Mouse (Mus musculus) intestine, embryonic 14.5 days (tissue): ENCODE measurements around the gene Vav3. TPM values are rescaled to one million over a fixed set of nuclear protein-coding genes. Genes with fewer than 3 reads are reported as not detected.

Experiments
- ATAC-seq: fragments of 200-750 bp; cut with Nextera tagmentation; replicated peaks from 2 replicates; pipeline ENCODE4 v1.8.0; 2017; ENCODE audit warnings: low read depth, moderate number of reproducible peaks, moderate TSS enrichment, moderate library complexity; ENCODE audit not compliant: low FRiP score, low TSS enrichment
- DNase-seq: peaks from one replicate; pipeline ENCODE4 v3.0.0-alpha.2; 2018; ENCODE audit warnings: low spot score
- H3K27ac ChIP-seq: fragments of 300-500 bp; sonication (generic); 2 replicates; pipeline ENCODE4 v1.5.1; 2014; ENCODE audit warnings: low read depth, mild to moderate bottlenecking, control low read depth
- H3K27me3 ChIP-seq: fragments of 300-500 bp; sonication (generic); replicated peaks from 2 replicates; pipeline ENCODE4 v1.6.1; 2014; ENCODE audit warnings: low read length, control low read depth; ENCODE audit not compliant: control insufficient read depth, insufficient read depth
- H3K36me3 ChIP-seq: fragments of 300-500 bp; sonication (generic); 2 replicates; pipeline ENCODE4 v1.6.1; 2014; ENCODE audit warnings: low read length, control low read depth; ENCODE audit not compliant: control insufficient read depth, insufficient read depth
- H3K4me1 ChIP-seq: fragments of 300-500 bp; sonication (generic); replicated peaks from 2 replicates; pipeline ENCODE4 v1.6.1; 2014; ENCODE audit warnings: low read length, control low read depth, mixed read lengths; ENCODE audit not compliant: control insufficient read depth, insufficient read depth
- H3K4me2 ChIP-seq: fragments of 300-500 bp; sonication (generic); 2 replicates; pipeline ENCODE4 v1.6.1; 2014; ENCODE audit warnings: low read length
- H3K4me3 ChIP-seq: fragments of 300-500 bp; sonication (generic); 2 replicates; pipeline ENCODE4 v1.5.1; 2014; ENCODE audit warnings: low read depth, low read length, control low read depth, mixed read lengths
- H3K9ac ChIP-seq: fragments of 300-500 bp; sonication (generic); 2 replicates; pipeline ENCODE4 v1.6.1; 2014; ENCODE audit warnings: mild to moderate bottlenecking, low read length
- H3K9me3 ChIP-seq: fragments of 300-500 bp; sonication (generic); 2 replicates; pipeline ENCODE4 v1.6.1; 2016; ENCODE audit warnings: low read length, control low read depth; ENCODE audit not compliant: control insufficient read depth
- WGBS: fragments of 180-500 bp; shearing (Covaris S2); extraction: QIAGEN DNeasy Blood & Tissue Kit; methylation state at CpG from one replicate; pipeline ENCODE4 v1.1.7; 2014; 5-methylcytosine and 5-hydroxymethylcytosine counted together
- polyA plus RNA-seq: library from polyadenylated mRNA; unstranded; fragments of >200 nt; fragmentation: Nextera tagmentation; extraction: Ambion mirVana; gene quantifications from 2 replicates; pipeline ENCODE4 v1.2.1, GENCODE M21; 2014

The Vav3 gene
- polyA plus RNA-seq, 1 experiment from 2014 or later = 17.1 TPM

- ATAC-seq (no peak), DNase-seq (no peak)
- Histone ChIP-seq H3K9me3 (no peaks in the 10 kb centered on the region), H3K27ac (no peak overlapping the region), H3K27me3 (no peaks in the 10 kb centered on the region), H3K4me1 (no peaks in the 10 kb centered on the region), H3K4me2 (no peak overlapping the region), H3K36me3 (no peaks in the 10 kb centered on the region), H3K4me3 (no peak overlapping the region), H3K9ac (no peak overlapping the region)
- WGBS = 79% methylated on average over 6 of the region's 6 CpGs
Observed at GRCm38 (mm10) chr3:109463684-109464083, 123.2 kb downstream of the Vav3 start.

GRCm38 (mm10) chr3:109464600-109464999, 124.1 kb downstream of the Vav3 start:
- 69% methylated on average over 8 of the region's 8 CpGs for WGBS

DNA sequence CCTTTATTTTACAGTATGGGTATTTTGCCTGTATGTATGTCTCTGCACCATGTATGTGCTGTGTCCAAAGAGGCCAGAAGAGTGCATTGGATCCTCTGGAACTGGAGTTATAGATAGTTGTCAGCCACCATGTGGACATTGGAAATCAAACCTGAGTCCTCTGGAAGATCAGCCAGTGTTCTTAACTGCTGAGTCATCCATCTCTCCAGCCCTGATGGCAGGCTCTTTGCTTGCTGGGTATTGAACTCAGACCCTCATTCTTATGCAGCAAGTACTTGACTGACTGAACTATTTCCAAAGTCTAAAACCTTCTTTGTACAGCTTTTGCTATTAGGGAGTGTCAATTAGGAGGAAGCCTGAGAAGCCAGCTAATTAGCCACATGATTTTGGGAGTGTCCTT, 126.1 kb downstream of the Vav3 start:
- Histone ChIP-seq H3K9me3 (no peaks in the 10 kb centered on the region), H3K4me1 (no peaks in the 10 kb centered on the region), H3K4me3 (no peak overlapping the region), H3K27ac (no peak overlapping the region), H3K4me2 (no peak overlapping the region), H3K36me3 (no peaks in the 10 kb centered on the region), H3K27me3 (no peaks in the 10 kb centered on the region), H3K9ac (no peak overlapping the region)
- DNase-seq (no peak), ATAC-seq (no peak)

More at GRCm38 (mm10) chr3:109464600-109464999, 124.1 kb downstream of the Vav3 start:
- DNase-seq (no peak), ATAC-seq (no peak)
- Histone ChIP-seq H3K27ac (no peak overlapping the region), H3K9ac (no peak overlapping the region), H3K4me2 (no peak overlapping the region), H3K9me3 (no peaks in the 10 kb centered on the region), H3K27me3 (no peaks in the 10 kb centered on the region), H3K36me3 (no peaks in the 10 kb centered on the region), H3K4me3 (no peak overlapping the region), H3K4me1 (no peaks in the 10 kb centered on the region)

DNA sequence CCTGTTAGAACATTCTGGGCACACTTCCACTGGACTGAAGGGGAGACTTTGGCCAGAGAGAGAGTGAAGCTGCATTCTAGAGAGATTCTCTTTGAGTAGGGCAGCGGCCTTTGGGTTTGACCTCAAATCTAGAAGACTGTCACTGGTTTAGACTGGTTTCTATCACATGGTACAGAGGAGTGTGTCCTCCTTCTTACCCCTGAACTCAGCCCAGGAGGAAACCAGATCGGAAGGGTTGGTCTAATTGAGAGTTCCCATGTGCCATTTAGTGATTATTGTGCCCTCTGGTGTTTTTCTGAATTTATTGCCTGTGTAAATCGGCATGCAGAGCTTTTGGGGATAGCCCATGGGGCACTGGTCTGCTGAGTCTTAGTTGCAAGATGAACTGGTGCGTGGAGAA, 126.8 kb downstream of the Vav3 start:
- ATAC-seq (no peak), DNase-seq (no peak)
- Histone ChIP-seq H3K9me3 (no peaks in the 10 kb centered on the region), H3K36me3 (no peaks in the 10 kb centered on the region), H3K27me3 (no peaks in the 10 kb centered on the region), H3K4me3 (no peak overlapping the region), H3K27ac (no peak overlapping the region), H3K9ac (no peak overlapping the region), H3K4me1 (no peaks in the 10 kb centered on the region), H3K4me2 (no peak overlapping the region)
- WGBS = 55% methylated on average over 4 of the region's 4 CpGs

GRCm38 (mm10) chr3:109469465-109469864, 129.0 kb downstream of the Vav3 start:
- Histone ChIP-seq H3K4me3 (no peak overlapping the region), H3K9me3 (no peaks in the 10 kb centered on the region), H3K27me3 (no peaks in the 10 kb centered on the region), H3K4me1 (no peaks in the 10 kb centered on the region), H3K27ac (no peak overlapping the region), H3K9ac (no peak overlapping the region), H3K36me3 (no peaks in the 10 kb centered on the region), H3K4me2 (no peak overlapping the region)
- 73% methylated on average over 3 of the region's 3 CpGs for whole genome bisulfite sequencing
- ATAC-seq (no peak), DNase-seq (no peak)

DNA sequence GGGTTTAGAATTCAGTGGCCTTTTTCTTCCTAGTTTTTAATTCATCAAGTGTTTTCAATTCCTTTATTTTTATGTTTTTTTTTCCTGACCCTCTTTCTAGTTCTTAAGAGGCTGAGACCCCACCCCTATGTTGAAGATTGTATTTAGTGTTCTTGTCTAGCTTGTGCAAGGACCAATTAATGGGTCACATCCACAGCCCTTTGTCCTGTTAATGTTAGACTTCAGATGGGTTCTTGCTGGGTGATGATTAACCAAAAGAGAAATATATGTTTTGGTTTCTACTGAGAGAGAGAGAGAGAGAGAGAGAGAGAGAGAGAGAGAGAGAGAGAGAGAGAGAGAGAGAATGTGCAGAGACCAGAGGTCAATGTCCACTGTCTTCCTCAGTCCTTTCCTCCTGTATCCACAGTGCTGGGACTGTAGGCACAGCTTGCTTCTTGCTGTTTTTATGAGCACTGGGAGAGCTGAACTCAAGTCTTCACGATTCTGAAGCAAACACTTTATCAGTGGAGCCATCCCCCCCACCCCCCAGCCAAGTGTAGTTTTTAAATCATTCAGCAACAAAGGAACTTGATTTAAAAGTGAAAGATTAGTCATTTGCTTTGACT, 130.3 kb downstream of the Vav3 start:
- Histone ChIP-seq H3K27me3 (no peaks in the 10 kb centered on the region), H3K4me2 (no peak overlapping the region), H3K9ac (no peak overlapping the region), H3K27ac (no peak overlapping the region), H3K4me3 (no peak overlapping the region), H3K9me3 (no peaks in the 10 kb centered on the region), H3K4me1 (no peaks in the 10 kb centered on the region), H3K36me3 (no peaks in the 10 kb centered on the region)
- DNase-seq = no peak
- 59% methylated on average over 1 of the region's 1 CpGs for whole genome bisulfite sequencing
- ATAC-seq = no peak

- Histone ChIP-seq H3K27me3 (no peaks in the 10 kb centered on the region), H3K27ac (no peak overlapping the region), H3K4me2 (no peak overlapping the region), H3K9ac (no peak overlapping the region), H3K4me1 (0 out of 2 replicates have a peak, but pooled peaks cover 3% of the 10 kb centered on the region), H3K4me3 (no peak overlapping the region), H3K36me3 (no peaks in the 10 kb centered on the region), H3K9me3 (no peaks in the 10 kb centered on the region)
- no peak for ATAC-seq
- no peak for DNase-seq
- 55% methylated on average over 8 of the region's 8 CpGs for WGBS
Observed at GRCm38 (mm10) chr3:109476521-109476920, 136.1 kb downstream of the Vav3 start.

GRCm38 (mm10) chr3:109478297-109478696, 137.8 kb downstream of the Vav3 start:
- H3K4me3 ChIP-seq = no peak overlapping the region
- ATAC-seq (no peak), DNase-seq (no peak)
- H3K27ac ChIP-seq = no peak overlapping the region
- H3K4me1 ChIP-seq = 0 out of 2 replicates have a peak, but pooled peaks cover 3% of the 10 kb centered on the region
- H3K4me2 ChIP-seq = no peak overlapping the region
- H3K27me3 ChIP-seq = no peaks in the 10 kb centered on the region
- no peaks in the 10 kb centered on the region for H3K36me3 ChIP-seq
- H3K9me3 ChIP-seq = no peaks in the 10 kb centered on the region
- H3K9ac ChIP-seq = no peak overlapping the region
- WGBS = 76% methylated on average over 4 of the region's 4 CpGs

DNA sequence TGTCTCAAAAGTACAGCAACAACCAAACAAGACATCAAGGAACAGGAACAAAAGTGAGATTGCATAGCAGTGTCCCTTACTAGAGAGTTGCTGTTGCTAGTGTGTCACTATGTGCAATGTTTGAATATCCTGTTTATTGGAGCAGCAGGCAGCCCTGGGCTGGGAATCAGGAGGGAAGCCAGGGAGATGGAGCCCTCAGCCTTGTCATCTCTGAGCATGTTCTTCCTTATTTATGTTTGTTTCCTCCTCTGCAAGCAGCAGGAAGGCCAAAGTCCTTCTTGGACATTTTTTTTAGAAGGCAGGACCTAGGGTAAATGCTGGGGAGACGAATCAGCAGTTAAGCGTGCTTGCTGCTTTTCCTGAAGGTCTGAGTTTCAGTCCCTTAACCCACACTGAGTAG, 140.2 kb downstream of the Vav3 start:
- Histone ChIP-seq H3K27me3 (no peaks in the 10 kb centered on the region), H3K9ac (no peak overlapping the region), H3K36me3 (no peaks in the 10 kb centered on the region), H3K4me1 (0 out of 2 replicates have a peak, but pooled peaks cover 3% of the 10 kb centered on the region), H3K4me2 (no peak overlapping the region), H3K4me3 (no peak overlapping the region), H3K27ac (no peak overlapping the region), H3K9me3 (no peaks in the 10 kb centered on the region)
- WGBS = 79% methylated on average over 2 of the region's 2 CpGs
- DNase-seq (no peak), ATAC-seq (no peak)
